Mouse (Mus musculus) urinary bladder, postnatal 14 days (tissue): ENCODE measurements around the gene Cdc42se1.

Experiments used
- DNase-seq: peaks from one replicate; pipeline ENCODE4 v3.0.0; 2021; ENCODE audit warnings: low spot score

Cdc42se1 gene

DNA sequence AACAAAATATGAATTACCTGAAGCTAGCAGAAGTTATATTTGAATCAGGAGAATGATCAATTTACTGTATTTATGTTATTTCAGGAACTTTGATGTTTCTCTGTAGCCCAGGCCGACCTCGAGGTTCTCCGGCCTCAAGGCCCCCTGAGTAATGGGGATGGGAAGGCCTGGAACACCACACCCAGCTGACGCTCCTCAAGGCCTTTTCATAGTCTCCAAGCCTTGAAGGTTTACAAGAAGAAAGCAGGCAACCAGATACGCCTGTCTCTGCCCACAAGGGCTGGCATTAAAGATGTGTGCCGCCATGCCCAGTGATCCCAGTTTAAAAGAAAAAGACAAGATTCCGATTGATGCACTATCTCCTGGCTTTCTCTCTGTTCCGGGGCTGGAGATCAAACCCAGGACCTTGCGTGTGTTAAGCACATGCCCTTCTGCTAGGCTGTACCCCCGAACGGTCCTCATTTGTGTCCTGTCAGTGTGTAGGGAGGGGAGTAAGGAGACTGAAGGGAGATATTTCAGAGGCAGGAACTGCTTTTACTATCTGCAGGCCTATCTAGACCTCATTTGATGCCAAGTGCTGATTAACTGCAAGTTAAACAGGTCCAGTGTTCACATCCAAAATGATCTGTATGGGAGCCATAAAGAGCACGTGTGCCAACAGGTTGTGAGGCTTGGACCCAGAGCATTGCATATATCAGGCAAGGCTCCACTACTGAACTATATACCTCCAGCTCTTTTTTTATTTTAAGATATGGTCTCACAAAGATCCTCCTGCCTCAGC, 56.2 kb downstream of the Cdc42se1 start:
- DNase-seq, result peak; percentile 40

DNA sequence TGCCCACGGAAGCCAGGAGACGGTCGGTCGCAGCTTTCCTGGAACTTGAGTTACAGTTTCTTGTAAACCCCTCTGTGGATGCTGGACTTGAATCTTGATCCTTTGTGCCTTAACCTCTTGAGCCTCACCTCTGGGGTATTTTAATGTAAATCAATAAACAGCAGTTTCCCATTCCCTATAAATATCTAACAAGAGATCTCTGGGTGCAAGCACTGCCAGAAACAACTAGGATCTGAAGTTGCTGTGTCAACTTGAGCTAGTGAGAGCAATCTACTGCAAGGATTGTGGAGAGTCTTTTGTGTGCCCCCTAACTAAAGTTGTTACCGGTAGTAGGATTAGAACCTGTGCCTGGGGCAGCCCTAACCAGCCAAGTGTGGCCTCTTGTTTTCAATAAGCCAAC, 56.9 kb downstream of the Cdc42se1 start:
- no peak for DNase-seq
